Mouse (Mus musculus) kidney, postnatal 4 days (tissue): ENCODE measurements around the gene Ezh1.
A peak's percentile ranks its signal among the peaks of the same experiment; 100 is the strongest.

Experiments
- DNase-seq, 2 experiments: peaks; one replicate each; pipeline ENCODE4 v3.0.0; 2021; ENCODE audit warnings: mixed read lengths in 2 of 2

Gene Ezh1

GRCm38 (mm10) chr11:101245855-101246701, 19.8 kb upstream of the Ezh1 start, which contains the start of gene Ramp2:
Gene Ramp2, plus strand, starts transcription at chr11:101246028.
- peak; percentile 80 to 87 for DNase-seq

GRCm38 (mm10) chr11:101245071-101245470, 18.8 kb upstream of the Ezh1 start:
- peak; percentile 56 to 69 for DNase-seq

GRCm38 (mm10) chr11:101238071-101238647, 11.9 kb upstream of the Ezh1 start:
- peak; percentile 64 to 69 for DNase-seq

DNA sequence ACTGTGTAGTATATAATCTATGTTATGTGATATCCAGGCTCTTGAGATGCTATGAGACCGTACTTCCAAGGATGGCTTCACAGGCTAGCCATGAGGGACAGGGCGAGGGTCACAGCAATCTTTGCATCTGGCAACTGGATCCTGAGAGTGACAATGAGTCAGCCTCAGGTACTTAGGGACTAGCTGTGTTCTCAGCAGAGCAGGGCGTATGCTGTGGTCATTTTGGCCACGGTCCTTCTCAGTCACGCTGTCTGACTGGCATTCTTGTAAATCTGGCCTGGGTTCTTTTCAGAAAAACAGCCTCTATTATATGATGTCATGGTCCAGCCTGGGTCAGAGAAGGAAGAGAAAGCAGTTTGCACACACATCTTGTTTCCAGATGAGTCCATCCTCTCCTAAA, 10.5 kb upstream of the Ezh1 start:
- DNase-seq = no peak

GRCm38 (mm10) chr11:101235429-101235828, 9.2 kb upstream of the Ezh1 start:
- DNase-seq = no peak

DNA sequence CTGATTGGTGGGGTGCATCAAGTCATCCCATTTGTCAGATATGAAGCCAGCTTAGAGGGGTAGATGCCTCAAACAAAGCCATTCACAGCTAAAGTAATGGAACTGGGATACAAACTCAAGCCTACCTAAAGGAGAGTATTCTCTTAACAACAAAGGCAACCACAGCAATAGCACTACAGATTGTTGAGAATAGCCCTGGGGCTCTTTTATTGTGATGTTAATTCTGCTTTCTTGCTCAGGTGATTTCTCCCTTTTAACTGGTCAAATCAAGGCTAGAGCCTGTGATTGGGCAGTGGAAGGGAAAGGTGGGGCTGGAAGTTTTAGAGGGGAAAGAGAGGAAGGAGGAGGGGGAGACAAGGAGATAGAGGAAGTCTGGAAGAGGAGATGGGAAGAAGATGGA, 7.9 kb upstream of the Ezh1 start:
- DNase-seq = no peak

DNA sequence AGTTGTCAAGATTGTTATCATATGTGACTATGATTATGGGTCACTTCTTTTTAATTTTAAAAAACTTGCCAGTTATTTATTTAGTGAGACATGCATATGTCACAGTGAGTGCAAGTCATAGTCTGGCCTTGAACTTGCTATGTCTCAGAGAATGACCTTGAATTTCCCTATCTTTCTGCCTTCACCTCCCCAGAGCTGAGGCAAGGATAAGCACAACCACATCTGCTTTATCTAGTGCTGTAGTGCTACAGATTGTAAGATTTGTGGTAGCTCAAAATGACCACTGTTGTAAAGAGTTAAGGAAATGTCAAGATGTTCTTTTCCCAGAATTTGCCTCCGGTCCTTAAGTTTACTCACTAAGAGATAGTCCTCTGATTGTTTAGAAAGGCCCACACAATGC, 7.0 kb upstream of the Ezh1 start:
- no peak for DNase-seq

DNA sequence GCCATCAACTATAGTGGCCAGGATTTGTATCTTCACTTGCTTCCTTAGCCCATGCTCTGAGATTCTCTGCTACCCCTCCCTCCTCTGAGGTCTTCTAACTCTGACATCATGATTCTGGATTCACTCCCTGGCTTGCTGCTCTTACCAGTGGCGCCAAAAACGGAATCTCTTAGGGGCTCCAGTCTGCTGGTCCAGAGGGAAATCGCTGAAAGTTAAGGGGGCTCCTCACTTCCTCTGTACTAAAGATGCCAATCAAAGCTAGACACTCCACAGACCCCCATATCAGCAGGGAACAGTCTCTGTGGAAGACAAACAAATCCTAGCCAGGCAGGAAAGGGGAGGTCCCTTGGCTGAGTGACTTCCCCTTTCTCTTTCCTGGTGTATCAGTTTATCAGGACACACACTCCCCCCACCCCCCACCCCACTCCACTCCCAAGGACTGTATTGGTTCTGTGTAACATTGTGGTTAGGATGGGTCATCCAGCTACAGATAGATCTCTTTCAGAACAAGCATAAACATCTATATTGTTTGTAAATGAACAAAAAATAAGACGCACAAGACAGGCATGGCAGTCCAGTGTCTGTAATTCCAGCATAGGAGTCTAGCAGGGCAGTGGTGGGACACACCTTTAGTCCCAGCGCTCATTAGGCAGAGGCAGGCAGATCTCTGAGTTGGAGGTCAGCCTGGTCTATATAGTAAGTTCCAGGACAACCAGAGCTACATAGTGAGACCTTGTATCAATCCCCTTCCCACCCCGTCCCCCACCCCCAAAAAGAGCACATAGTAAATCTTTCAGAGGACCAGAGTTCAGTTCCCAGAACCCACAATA, 6.0 kb upstream of the Ezh1 start:
- DNase-seq = peak; percentile 55 to 67

- DNase-seq = peak; percentile 73 to 81
Measured at GRCm38 (mm10) chr11:101230991-101231871, 5.0 kb upstream of the Ezh1 start.

DNA sequence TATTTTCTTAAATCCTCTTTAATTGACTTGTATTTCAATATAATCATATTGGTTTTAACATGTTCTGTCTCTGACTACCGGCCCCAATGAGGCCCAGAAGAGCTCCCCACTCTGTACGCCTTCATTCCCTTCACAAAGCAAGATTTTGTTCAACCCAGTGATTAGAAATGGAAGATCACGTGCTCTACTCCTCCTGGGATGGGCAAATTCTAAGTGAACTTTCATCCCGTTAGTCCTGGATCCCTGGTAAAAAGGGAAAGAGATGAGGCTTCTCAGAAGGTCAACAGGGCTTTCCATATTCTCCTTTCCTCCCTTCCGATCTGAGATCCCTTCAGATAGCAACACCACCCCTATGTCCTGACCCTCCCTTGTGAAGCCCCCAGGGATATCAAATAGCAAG, 4.3 kb upstream of the Ezh1 start:
- DNase-seq = no peak

GRCm38 (mm10) chr11:101230061-101230511, 3.8 kb upstream of the Ezh1 start:
- DNase-seq = peak; percentile 54 to 65

DNA sequence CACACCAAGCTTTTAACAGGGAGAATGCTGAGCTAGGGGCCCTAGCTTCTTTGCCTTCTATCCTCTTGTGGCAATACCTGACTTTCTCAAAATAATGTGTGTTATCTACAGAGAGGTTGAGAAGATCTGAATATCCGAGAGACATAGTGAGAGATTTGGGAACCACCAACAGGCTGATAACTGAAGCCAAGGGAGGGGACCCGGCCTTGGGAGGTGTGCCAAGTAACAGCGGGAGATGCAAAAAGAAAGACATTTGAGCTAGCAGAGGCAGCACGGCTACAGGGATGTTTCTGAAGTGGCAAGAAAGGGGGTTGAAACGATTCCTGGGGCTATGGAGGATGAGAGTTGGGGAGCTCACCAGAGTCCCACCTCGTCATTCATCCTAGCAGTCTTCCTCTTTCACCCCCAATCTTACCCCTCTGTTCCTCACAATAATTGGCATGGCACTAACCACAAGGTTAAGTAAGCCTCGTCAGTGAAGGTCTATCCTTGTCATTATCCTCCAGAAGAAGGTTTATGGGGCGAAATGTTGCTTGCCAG, 3.2 kb upstream of the Ezh1 start:
- DNase-seq = peak; percentile 50 to 55

GRCm38 (mm10) chr11:101225331-101226064, 765 bp downstream of the Ezh1 start:
- peak in 1 of 2 experiments; percentile 10 for DNase-seq

- no peak for DNase-seq
Measured at GRCm38 (mm10) chr11:101224337-101224736, 1.9 kb downstream of the Ezh1 start.

- peak; percentile 50 to 57 for DNase-seq
Measured at GRCm38 (mm10) chr11:101221306-101221986, 4.8 kb downstream of the Ezh1 start.

DNA sequence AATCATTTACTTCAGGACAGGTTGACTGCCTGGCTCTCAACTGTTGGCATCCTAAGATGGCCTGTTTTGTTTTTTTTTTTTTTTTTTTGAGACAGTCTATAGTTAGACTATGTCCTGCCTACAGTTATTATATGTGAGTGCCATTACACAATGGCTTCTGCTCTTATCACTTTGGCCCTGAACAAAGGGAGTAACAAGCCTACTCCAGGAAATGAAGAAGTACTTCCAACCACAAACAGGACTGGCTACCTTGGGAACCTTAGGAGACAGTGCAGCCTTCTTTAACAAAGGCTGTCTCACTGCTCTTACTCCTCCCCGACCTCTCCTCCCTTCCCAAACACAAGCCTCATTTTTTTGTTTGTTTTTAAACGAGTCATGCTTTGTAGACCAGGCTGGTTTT, 5.4 kb downstream of the Ezh1 start:
- DNase-seq = no peak

DNA sequence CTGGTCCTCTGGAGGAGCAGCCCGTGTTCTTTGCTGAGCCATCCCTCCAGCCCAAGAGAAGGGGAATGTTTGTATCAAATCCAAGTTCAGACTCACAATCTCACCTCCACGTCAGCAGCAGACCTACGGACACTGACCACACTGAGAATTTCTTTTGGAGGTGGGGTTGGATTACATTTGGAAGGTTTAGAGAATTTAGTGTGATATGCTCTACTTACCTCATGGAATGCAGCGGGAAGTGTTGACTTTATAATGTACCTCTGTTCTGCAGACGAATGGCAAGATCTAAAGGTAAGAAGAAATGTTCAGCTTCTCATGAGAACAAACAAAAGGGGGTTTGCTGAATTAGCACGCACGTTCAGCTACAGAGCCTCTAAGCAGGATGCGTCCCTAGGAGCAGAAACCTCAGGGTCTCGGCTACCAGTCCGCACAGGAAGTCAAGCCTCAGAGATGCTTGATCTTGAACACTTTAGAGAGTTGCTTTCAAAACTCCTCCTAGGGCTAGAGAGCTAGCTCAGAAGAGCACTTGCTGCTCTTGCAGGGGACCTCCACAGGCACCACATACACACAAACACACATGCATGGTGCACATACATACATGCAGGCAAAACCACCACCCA, 7.7 kb downstream of the Ezh1 start:
- DNase-seq = no peak

- no peak for DNase-seq
Measured at GRCm38 (mm10) chr11:101216936-101217335, 9.3 kb downstream of the Ezh1 start.

DNA sequence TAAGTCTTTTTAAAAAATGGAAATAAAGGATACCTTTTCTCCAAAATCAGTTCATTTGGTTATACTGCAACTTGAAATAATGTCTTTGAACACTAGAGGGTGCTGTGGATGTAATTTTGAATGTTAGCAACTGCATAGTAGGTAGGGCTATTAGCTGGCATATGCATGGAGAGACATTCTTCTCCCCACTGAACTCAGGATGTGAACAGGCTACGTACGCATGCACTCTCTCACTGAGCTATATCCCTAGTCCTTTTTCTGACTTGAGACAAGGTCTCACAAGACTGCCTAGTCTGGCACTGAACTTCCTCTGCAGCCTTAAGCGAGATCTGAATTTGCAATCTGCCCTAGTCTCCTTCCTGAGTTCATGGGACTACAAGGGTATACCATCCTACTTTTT, 14.3 kb downstream of the Ezh1 start:
- peak in 1 of 2 experiments; percentile 27 for DNase-seq

DNA sequence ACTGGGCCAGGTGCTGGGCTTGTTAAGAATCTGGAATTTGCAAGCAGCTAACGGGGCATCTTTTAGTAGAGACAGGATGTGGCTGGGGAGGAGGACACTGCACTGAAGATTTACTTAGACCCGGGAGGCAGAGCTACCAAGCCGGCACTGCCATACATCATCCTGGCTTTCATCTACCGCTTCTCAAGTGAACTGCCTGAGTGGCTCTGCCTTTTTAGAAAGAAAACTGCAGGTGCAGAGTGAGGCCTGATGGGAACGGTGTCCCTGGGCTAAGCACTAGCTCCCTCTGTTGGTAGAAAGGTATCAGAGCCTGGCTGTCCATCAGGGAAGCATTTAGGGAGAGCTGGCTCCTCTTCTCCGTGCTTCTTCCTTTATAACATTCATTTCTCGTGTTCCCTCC, 25.3 kb downstream of the Ezh1 start:
- peak in 1 of 2 experiments; percentile 52 for DNase-seq
